Mouse (Mus musculus) kidney, embryonic 14.5 days (tissue): ENCODE results near the gene Gm5294. TPM values are rescaled to one million over a fixed set of nuclear protein-coding genes. Genes with fewer than 3 reads are reported as not detected.

Experiments
- ATAC-seq: fragments of 200-750 bp; cut with Nextera tagmentation; 2 replicates; pipeline ENCODE4 v1.8.0; 2017; ENCODE audit warnings: moderate number of reproducible peaks, mild to moderate bottlenecking, moderate TSS enrichment, moderate library complexity; ENCODE audit not compliant: low FRiP score, low TSS enrichment
- H3K27ac ChIP-seq: fragments of 300-500 bp; sonication (generic); 2 replicates; pipeline ENCODE4 v1.5.1; 2014; ENCODE audit warnings: low read depth, mild to moderate bottlenecking, low read length, moderate library complexity, mixed read lengths
- H3K27me3 ChIP-seq: fragments of 300-500 bp; sonication (generic); 2 replicates; pipeline ENCODE4 v1.6.1; 2014; ENCODE audit warnings: mild to moderate bottlenecking, low read length; ENCODE audit not compliant: control insufficient read depth, insufficient read depth
- H3K36me3 ChIP-seq: fragments of 300-500 bp; sonication (generic); 2 replicates; pipeline ENCODE4 v1.6.1; 2014; ENCODE audit warnings: low read length, mixed read lengths; ENCODE audit not compliant: control insufficient read depth, insufficient read depth
- H3K4me1 ChIP-seq: fragments of 300-500 bp; sonication (generic); 2 replicates; pipeline ENCODE4 v1.6.1; 2014; ENCODE audit warnings: low read length, mixed read lengths; ENCODE audit not compliant: control insufficient read depth, insufficient read depth
- H3K4me2 ChIP-seq: fragments of 300-500 bp; sonication (generic); replicated peaks from 2 replicates; pipeline ENCODE4 v1.6.1; 2014; ENCODE audit warnings: low read depth, mild to moderate bottlenecking, low read length
- H3K4me3 ChIP-seq: fragments of 300-500 bp; sonication (generic); 2 replicates; pipeline ENCODE4 v1.5.1; 2014; ENCODE audit warnings: mild to moderate bottlenecking, low read length
- H3K9ac ChIP-seq: fragments of 300-500 bp; sonication (generic); 2 replicates; pipeline ENCODE4 v1.6.1; 2014; ENCODE audit warnings: low read depth, mild to moderate bottlenecking, low read length, moderate library complexity
- H3K9me3 ChIP-seq: fragments of 300-500 bp; sonication (generic); 2 replicates; pipeline ENCODE4 v1.6.1; 2016; ENCODE audit warnings: low read length; ENCODE audit not compliant: control insufficient read depth
- whole genome bisulfite sequencing: fragments of 180-500 bp; shearing (Covaris S2); extraction: QIAGEN DNeasy Blood & Tissue Kit; methylation state at CpG from one replicate; pipeline ENCODE4 v1.1.7; 2014; 5-methylcytosine and 5-hydroxymethylcytosine counted together
- polyA plus RNA-seq: library from polyadenylated mRNA; unstranded; fragments of >200 nt; fragmentation: Nextera tagmentation; extraction: Ambion mirVana; gene quantifications from 2 replicates; pipeline ENCODE4 v1.2.1, GENCODE M21; 2014

The Gm5294 gene
- polyA plus RNA-seq, 1 experiment from 2014 or later, result not detected

DNA sequence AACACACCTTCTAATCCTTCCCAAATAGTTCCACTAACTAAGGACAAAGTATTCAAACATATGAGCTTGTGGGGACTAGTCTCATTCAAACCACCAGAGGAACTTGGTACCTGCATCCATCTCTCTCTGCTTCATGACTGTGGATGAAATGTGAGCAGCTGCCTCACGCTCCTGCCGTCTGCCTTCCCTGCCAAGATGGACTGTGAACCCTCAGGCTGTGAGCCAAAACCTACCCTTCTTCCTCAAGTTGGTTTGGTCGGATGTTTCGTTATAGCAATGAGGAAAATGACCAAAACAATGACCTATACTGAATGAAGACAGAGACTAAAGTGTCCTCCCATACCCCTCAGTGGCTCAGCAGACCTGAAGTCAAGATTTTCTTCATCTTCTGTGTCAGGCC lies 21.1 kb downstream of the Gm5294 start:
- H3K27ac ChIP-seq, result no peak overlapping the region
- ATAC-seq, result no peak
- no peaks in the 10 kb centered on the region for H3K4me1 ChIP-seq
- 90% methylated on average over 4 of the region's 4 CpGs for WGBS
- no peak overlapping the region for H3K4me2 ChIP-seq
- no peaks in the 10 kb centered on the region for H3K9me3 ChIP-seq
- H3K27me3 ChIP-seq, result no peaks in the 10 kb centered on the region
- H3K4me3 ChIP-seq, result no peak overlapping the region
- H3K36me3 ChIP-seq, result no peaks in the 10 kb centered on the region
- H3K9ac ChIP-seq, result no peak overlapping the region

DNA sequence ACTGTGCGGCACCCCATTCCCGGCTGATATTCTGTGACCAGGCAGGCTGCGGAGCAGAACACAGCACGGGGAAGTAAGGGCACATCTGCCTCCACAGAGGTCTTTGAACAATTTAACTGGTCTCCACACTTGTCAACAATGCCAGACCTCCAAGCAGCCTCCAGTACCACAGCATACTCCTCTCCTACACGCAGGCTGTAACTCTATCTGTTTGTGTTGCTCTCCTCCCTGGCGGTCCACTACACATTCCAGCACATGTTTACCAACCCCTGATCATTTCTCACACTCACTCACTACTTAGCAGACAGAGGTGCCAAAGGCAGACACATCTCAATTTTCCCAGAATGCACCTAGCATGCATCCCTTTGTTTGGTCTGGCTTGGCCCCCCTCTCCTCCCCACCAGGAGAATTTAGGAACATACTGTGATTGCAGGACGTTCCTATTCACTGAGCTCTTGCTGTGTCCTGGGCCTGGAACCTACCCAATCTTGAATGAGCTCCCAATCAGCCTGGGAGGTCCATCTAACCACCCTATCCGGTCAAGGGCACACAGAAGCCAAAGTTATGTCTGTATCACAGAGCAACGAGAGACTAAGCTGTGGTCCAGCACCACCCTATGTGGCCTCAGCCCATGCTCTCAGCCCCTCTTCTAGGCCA lies 23.4 kb downstream of the Gm5294 start:
- WGBS, result 34% methylated on average over 9 of the region's 9 CpGs
- peak; percentile 81 for ATAC-seq
- no peaks in the 10 kb centered on the region for H3K36me3 ChIP-seq
- H3K9ac ChIP-seq, result no peak overlapping the region
- H3K4me3 ChIP-seq, result no peak overlapping the region
- no peak overlapping the region for H3K4me2 ChIP-seq
- H3K27ac ChIP-seq, result no peak overlapping the region
- H3K9me3 ChIP-seq, result no peaks in the 10 kb centered on the region
- H3K27me3 ChIP-seq, result no peaks in the 10 kb centered on the region
- H3K4me1 ChIP-seq, result no peaks in the 10 kb centered on the region

DNA sequence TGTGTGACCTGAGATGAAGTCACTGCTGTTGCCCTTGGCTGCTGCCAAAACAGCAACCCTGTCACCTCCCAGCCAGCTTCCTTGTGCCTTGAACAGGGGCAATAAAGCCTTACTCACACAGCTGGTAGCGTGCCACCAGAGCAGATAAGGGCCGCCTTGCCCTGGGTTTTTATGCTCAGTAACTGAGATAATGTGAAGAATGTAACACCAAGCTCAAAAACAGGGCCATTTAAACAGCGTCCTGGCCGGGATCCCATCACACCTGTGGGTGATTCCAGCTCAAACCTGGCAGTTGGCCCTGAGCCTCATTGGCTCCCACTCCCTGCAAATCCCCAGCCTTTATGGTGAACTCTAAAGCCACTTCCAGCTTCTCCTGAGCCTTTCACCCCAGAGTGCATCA lies 26.6 kb downstream of the Gm5294 start:
- H3K36me3 ChIP-seq, result no peaks in the 10 kb centered on the region
- H3K4me2 ChIP-seq, result no peak overlapping the region
- H3K9me3 ChIP-seq, result no peaks in the 10 kb centered on the region
- H3K27ac ChIP-seq, result no peak overlapping the region
- WGBS, result 24% methylated on average over 4 of the region's 4 CpGs
- H3K4me3 ChIP-seq, result no peak overlapping the region
- H3K27me3 ChIP-seq, result no peaks in the 10 kb centered on the region
- H3K9ac ChIP-seq, result no peak overlapping the region
- H3K4me1 ChIP-seq, result no peaks in the 10 kb centered on the region
- no peak for ATAC-seq

DNA sequence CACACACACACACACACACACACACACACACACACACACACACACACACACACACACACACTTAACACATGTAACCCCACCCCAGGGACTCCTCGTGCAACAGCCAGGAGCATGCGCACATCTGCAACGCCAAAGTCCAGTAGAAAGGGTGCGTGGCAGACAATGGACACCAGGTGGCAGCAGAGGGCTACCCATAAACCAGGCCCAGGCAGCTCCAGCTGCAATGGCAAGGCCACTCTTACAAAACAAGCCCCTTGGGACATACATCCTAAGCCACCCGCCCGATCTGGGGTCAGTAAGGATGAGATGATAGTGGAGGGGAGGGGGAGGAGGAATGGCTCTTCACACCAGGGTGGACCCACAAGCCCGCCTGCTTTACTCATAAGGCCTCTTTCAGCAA lies 28.2 kb downstream of the Gm5294 start:
- Histone ChIP-seq H3K4me2 (no peak overlapping the region; the same call in 1 of the 2 replicates), H3K4me3 (no peak overlapping the region), H3K9ac (no peak overlapping the region), H3K27ac (no peak overlapping the region), H3K27me3 (no peaks in the 10 kb centered on the region), H3K9me3 (no peaks in the 10 kb centered on the region), H3K4me1 (no peaks in the 10 kb centered on the region), H3K36me3 (no peaks in the 10 kb centered on the region)
- ATAC-seq, result peak; percentile 71
- WGBS, result 3% methylated on average over 7 of the region's 7 CpGs

DNA sequence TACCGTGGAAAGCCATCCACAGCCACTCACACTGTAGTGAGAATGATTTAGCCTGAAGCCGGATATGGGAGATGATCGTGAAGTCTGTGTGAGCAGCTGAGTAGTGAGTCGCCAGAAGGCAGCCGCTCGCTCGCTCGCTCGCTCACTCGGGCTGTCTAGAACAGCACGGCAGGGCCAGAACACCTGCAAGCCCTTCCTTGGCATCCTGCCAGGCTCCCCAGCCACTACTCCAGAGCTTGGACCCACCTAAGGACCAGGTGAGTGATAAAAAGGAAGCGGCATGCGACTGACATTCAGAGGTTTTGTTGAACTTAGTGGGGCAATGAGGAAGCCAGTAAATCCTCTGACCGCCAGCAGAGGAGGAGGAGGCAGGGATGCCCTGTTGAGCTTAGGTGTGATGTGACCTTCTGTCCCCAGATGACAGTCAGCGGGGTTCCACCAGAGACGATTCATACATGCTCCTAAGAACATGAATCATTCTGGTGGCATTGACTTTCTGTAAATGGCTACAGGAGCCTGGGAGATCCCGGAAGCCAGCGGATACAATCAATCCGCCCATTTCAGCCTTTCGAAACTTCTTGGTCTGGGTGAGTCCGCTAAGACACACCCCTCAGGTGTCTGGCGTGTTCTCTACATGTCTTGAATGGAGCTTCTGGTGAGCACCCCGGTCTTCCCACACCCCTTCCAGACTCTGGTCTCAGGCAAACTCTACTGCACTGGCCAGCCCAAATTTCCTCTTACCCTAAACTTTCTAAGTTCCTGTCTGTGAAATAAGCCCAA lies 30.0 kb downstream of the Gm5294 start:
- Histone ChIP-seq H3K27ac (no peak overlapping the region), H3K27me3 (no peaks in the 10 kb centered on the region), H3K9me3 (no peaks in the 10 kb centered on the region), H3K9ac (no peak overlapping the region), H3K36me3 (no peaks in the 10 kb centered on the region), H3K4me3 (no peak overlapping the region), H3K4me1 (no peaks in the 10 kb centered on the region), H3K4me2 (no peak overlapping the region)
- no peak for ATAC-seq
- 75% methylated on average over 23 of the region's 23 CpGs for WGBS

DNA sequence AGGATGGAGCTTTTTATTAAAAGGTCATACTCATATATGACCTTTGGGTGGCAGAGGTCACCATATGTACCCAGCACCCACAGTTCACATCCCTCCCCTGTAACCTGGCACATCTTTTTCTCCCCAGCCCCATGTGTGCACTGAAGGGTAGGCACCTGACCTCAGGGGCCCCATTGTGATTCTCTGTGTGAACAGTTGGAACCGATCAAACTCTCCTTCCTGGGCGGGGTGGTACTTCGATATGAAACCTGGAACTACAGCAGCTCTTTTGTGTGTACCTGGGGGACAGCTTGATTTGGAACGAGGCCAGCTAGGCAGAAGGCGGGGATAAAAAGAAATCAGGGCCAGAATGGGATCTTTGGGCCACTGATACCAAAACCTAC lies 30.6 kb downstream of the Gm5294 start:
- no peaks in the 10 kb centered on the region for H3K36me3 ChIP-seq

DNA sequence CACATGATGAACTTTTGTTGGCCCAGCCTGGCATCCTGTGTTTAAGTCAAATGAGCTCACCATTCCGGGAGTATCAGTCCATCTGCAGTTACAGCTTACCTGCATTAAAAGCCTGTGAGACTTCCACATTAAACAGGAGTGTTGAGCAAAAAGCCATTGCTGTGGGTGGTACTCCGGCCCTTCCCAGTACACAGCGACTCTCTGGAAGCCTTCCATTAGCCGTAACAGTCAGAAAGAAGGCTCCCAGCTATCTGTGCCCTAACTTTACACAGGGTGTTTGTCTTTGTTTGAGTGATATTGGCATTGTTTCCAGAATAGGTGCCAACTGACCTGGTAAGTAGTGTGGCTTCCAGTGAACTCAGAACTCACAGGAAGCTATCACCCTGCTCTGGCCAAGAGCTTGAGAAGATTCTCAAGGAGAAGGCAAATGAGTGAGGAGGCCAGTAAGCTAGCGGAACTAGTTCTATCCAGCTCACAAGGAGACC lies 31.5 kb downstream of the Gm5294 start:
- Histone ChIP-seq H3K4me2 (no peak overlapping the region), H3K4me3 (no peak overlapping the region), H3K36me3 (no peaks in the 10 kb centered on the region), H3K9ac (no peak overlapping the region), H3K9me3 (no peaks in the 10 kb centered on the region), H3K4me1 (no peaks in the 10 kb centered on the region), H3K27me3 (no peaks in the 10 kb centered on the region), H3K27ac (no peak overlapping the region)
- ATAC-seq, result no peak
- 91% methylated on average over 5 of the region's 5 CpGs for WGBS

More for the DNA sequence above, 30.6 kb downstream of the Gm5294 start:
- 80% methylated on average over 5 of the region's 5 CpGs for WGBS
- H3K9ac ChIP-seq, result no peak overlapping the region
- no peak for ATAC-seq
- no peak overlapping the region for H3K27ac ChIP-seq
- H3K9me3 ChIP-seq, result no peaks in the 10 kb centered on the region
- no peak overlapping the region for H3K4me2 ChIP-seq
- H3K4me1 ChIP-seq, result no peaks in the 10 kb centered on the region
- H3K4me3 ChIP-seq, result no peak overlapping the region
- H3K27me3 ChIP-seq, result no peaks in the 10 kb centered on the region

DNA sequence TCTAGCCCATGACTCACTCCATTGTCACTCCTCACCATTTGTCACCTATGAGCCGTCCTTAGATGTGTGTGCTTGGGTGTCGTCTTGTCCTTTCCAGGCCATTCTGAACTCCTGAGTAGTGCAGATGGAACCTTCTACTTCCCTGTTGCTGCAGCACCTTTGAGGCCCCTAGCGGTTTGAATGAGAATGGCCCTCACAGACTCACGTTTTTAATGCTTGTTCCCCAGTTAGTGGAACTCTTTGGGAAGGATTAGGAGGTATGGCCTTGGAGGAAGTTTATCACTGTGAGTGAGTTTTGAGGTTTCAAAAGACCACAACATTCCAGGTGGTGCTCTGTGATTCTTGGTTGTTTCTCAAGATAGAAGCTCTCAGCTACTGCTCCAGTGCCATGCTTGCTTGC lies 32.3 kb downstream of the Gm5294 start:
- no peak for ATAC-seq
- Histone ChIP-seq H3K36me3 (no peaks in the 10 kb centered on the region), H3K4me2 (no peak overlapping the region), H3K4me3 (no peak overlapping the region), H3K27ac (no peak overlapping the region), H3K27me3 (no peaks in the 10 kb centered on the region), H3K4me1 (no peaks in the 10 kb centered on the region), H3K9ac (no peak overlapping the region), H3K9me3 (no peaks in the 10 kb centered on the region)
- 58% methylated on average over 4 of the region's 4 CpGs for WGBS

DNA sequence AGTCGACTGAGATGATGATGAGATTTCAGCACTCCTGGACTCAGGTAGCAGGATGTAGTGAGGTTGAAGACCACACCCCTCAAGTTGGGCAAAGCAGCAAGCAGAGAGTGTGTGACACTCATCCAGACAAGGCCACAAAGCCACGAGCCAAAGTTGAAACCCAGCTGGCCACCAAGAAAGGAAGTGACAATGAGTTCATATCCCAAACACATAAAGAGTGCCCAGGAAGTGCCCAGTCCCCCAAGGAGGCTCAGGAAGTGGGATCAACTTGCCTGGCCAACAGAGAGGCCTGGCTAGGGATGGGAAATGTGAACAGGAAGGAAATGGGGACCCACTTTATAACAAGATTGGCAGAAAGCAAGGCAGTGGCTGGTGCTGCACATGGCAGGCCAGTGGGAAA lies 33.5 kb downstream of the Gm5294 start:
- Histone ChIP-seq H3K27me3 (no peaks in the 10 kb centered on the region), H3K4me3 (no peak overlapping the region), H3K9ac (no peak overlapping the region), H3K9me3 (no peaks in the 10 kb centered on the region), H3K4me1 (no peaks in the 10 kb centered on the region), H3K27ac (no peak overlapping the region), H3K36me3 (no peaks in the 10 kb centered on the region), H3K4me2 (no peak overlapping the region)
- 83% methylated on average over 2 of the region's 2 CpGs for WGBS
- no peak for ATAC-seq
